Mouse (Mus musculus): ENCODE results near the gene Rptor. TPM values are rescaled to one million over a fixed set of nuclear protein-coding genes. Genes with fewer than 3 reads are reported as not detected.

Rptor gene
- polyA plus RNA-seq, 1 experiment from 2014 or later, result 11.3 TPM

DNA sequence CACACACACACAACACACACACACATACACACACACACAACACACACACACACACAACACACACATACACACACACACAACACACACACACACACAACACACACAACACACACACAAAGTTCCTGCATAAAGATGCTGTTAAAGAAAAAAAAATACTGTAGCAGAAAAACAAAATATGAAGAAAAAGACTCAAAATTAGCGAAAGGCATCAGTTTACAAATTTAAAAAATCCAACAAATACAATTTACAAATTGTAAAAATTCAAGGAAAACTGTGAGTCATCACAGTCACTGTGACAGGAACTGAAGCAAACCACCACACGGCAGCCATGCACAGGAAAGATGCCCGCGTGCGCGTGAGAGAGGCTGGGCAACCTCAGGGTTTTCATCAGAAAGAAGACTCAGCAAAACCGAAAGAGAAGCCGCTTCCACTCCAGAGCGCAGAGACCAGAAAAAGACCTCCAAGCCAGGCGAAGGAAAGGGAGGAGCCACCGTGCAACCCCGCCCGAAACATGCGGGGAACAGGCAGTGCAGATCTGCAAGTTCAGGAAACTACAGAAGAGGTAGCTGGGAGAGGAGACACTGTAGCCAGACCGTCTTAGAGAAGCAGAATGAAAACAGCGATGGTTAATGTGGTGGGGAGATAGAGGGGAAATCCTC is 325.4 kb downstream of the Rptor start:
- WGBS, result 73% methylated on average over 16 of the region's 16 CpGs

DNA sequence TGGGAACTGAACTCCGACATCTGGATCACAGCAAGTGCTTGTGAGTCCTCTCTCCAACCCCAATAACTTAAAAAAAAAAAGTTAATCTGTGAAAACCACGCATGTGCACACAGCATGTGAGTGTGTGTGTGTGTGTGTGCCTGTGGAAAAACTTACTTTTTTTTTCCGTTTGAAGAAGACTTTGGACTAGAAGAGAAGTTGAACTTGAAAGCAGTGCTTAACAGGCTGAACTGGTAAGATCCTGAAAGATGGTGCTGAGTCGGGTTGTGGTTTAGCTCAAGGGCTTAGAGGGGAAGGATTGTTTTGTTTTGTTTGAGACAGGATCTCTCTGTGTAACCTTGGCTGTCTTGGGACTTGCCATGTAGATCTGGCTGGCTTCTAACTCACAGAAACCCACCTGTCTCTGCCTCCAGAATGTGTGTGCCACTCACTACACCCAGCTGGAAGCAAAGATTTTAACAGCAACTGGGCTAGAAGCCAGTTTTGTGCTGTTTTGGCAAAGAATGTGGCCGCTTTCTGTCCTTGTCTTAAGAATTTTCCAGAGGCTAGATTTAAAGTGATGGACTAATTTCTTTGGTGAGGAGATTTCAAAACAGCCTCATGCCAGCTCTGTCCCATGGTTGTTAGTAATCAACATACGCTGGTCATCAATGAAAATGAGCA is 327.0 kb downstream of the Rptor start:
- 74% methylated on average over 6 of the region's 6 CpGs for WGBS

More for the DNA sequence above, 325.4 kb downstream of the Rptor start:
- no peak for ATAC-seq
- H3K9ac ChIP-seq (replicated peaks; ENCODE audit: low read depth, low read length), result no peak overlapping the region
- H3K4me1 ChIP-seq (replicated peaks; ENCODE audit: control insufficient read depth, insufficient read depth, low read length), result no peaks in the 10 kb centered on the region
- H3K36me3 ChIP-seq (ENCODE audit: control insufficient read depth, insufficient read depth), result no peaks in the 10 kb centered on the region
- no peak overlapping the region for H3K4me2 ChIP-seq (ENCODE audit: low read length)
- no peak overlapping the region for H3K27ac ChIP-seq (ENCODE audit: low read length)
- H3K9me3 ChIP-seq (ENCODE audit: control insufficient read depth, low read length), result 0 out of 2 replicates have a peak, but pooled peaks cover 2% of the 10 kb centered on the region
- no peaks in the 10 kb centered on the region for H3K27me3 ChIP-seq (replicated peaks; ENCODE audit: control insufficient read depth, insufficient read depth, low read length)
- no peak overlapping the region for H3K4me3 ChIP-seq (replicated peaks; ENCODE audit: low read length)

DNA sequence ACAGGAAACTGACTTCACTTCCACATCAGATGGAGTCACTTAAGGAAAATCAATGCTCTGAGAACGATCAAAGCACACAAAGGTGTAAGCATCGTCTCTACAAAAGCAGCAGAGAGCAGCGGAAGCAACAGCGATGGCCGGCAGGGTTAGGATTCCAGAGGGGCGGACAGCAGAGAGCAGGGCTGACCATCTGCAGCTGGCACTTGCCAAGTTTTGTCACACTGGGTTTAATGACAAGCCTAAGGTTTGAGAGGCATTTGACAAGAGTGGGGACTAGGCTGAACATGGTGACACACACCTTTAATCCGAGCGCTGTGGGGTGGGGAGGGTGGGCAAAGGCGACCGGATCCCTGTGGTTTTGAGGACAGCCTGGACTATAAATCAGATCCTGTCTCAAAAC is 329.1 kb downstream of the Rptor start:
- WGBS, result 84% methylated on average over 10 of the region's 10 CpGs

More for the DNA sequence above, 327.0 kb downstream of the Rptor start:
- Histone ChIP-seq H3K27ac (ENCODE audit: low read length) (no peak overlapping the region), H3K36me3 (ENCODE audit: control insufficient read depth, insufficient read depth) (no peaks in the 10 kb centered on the region), H3K4me1 (replicated peaks; ENCODE audit: control insufficient read depth, insufficient read depth, low read length) (peaks cover 5% of the 10 kb centered on the region; the same call in 1 of the 2 replicates), H3K27me3 (replicated peaks; ENCODE audit: control insufficient read depth, insufficient read depth, low read length) (no peaks in the 10 kb centered on the region), H3K9ac (replicated peaks; ENCODE audit: low read depth, low read length) (no peak overlapping the region), H3K4me3 (replicated peaks; ENCODE audit: low read length) (no peak overlapping the region), H3K4me2 (ENCODE audit: low read length) (no peak overlapping the region), H3K9me3 (ENCODE audit: control insufficient read depth, low read length) (0 out of 2 replicates have a peak, but pooled peaks cover 2% of the 10 kb centered on the region)
- no peak for ATAC-seq

DNA sequence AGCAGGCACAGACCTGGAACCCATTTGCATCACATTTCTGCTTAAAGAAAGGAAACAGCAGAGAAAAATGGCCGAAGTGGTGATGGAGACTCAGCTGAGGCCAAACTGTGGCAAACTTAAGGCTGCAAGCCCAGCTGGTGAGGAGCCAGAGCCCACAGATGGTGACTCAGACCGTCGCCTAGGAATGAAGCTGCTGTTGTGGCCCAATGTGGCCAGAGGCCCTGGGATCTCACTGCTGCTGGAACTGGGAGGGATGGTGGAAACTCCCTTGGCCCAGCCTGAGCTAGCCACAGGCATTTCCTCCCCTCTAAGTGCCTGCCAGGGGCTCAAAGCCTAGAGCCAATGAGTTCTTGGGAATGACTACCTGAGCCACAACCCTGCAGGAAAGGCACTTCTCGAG is 330.4 kb downstream of the Rptor start:
- Histone ChIP-seq H3K27ac (ENCODE audit: low read length) (no peak overlapping the region), H3K36me3 (ENCODE audit: control insufficient read depth, insufficient read depth) (no peaks in the 10 kb centered on the region), H3K4me1 (replicated peaks; ENCODE audit: control insufficient read depth, insufficient read depth, low read length) (peaks cover 34% of the 10 kb centered on the region), H3K9ac (replicated peaks; ENCODE audit: low read depth, low read length) (no peak overlapping the region), H3K4me2 (ENCODE audit: low read length) (no peak overlapping the region), H3K9me3 (ENCODE audit: control insufficient read depth, low read length) (0 out of 2 replicates have a peak, but pooled peaks cover 2% of the 10 kb centered on the region), H3K4me3 (replicated peaks; ENCODE audit: low read length) (no peak overlapping the region), H3K27me3 (replicated peaks; ENCODE audit: control insufficient read depth, insufficient read depth, low read length) (no peaks in the 10 kb centered on the region)
- no peak for ATAC-seq
- WGBS, result 63% methylated on average over 4 of the region's 4 CpGs

More for the DNA sequence above, 329.1 kb downstream of the Rptor start:
- Histone ChIP-seq H3K4me2 (ENCODE audit: low read length) (no peak overlapping the region), H3K9me3 (ENCODE audit: control insufficient read depth, low read length) (0 out of 2 replicates have a peak, but pooled peaks cover 2% of the 10 kb centered on the region), H3K9ac (replicated peaks; ENCODE audit: low read depth, low read length) (no peak overlapping the region), H3K27me3 (replicated peaks; ENCODE audit: control insufficient read depth, insufficient read depth, low read length) (no peaks in the 10 kb centered on the region), H3K36me3 (ENCODE audit: control insufficient read depth, insufficient read depth) (no peaks in the 10 kb centered on the region), H3K4me1 (replicated peaks; ENCODE audit: control insufficient read depth, insufficient read depth, low read length) (peaks cover 23% of the 10 kb centered on the region), H3K4me3 (replicated peaks; ENCODE audit: low read length) (no peak overlapping the region), H3K27ac (ENCODE audit: low read length) (no peak overlapping the region)
- no peak for ATAC-seq

DNA sequence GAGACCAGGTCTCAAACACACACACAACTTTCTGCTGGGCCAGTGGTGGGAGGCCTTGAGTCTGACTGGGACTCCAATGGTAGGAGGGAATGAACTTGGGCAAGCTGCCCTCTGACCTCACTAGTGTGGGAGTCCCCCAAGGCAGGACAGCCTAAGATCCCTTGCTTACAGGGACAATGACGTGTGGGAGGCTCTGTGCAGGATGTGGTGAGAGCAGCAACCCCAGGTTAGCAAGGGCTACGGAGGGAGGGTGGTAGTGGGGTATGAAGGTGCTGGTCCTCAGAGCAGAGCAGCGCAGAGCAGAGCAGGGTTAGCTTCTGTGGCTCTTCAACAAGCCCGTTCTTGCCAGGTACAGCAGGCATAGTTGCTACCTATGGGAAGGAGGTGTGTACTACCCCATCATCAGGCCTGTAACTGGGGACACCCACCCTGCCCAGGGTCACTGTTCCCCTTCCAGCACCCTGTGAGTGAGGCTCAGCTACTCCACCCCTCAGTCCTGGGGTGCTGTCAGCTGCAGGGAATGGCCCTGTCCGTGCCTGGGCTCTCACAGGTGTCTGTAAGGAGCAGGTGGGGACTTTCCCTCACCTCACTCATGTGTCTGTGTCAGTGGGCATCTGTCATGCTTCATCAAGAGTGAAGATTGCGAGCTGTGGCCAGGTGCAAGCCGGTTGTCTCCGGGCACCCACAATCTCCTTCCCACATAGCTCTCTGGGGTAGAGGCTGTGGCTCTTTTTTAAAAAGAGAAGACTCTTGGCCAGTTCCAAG is 331.3 kb downstream of the Rptor start:
- H3K9ac ChIP-seq (replicated peaks; ENCODE audit: low read depth, low read length), result no peak overlapping the region
- no peak for ATAC-seq
- no peak overlapping the region for H3K4me3 ChIP-seq (replicated peaks; ENCODE audit: low read length)
- peak overlapping the region; percentile 70 for H3K27ac ChIP-seq (ENCODE audit: low read length)
- H3K4me1 ChIP-seq (replicated peaks; ENCODE audit: control insufficient read depth, insufficient read depth, low read length), result peaks cover 43% of the 10 kb centered on the region
- H3K36me3 ChIP-seq (ENCODE audit: control insufficient read depth, insufficient read depth), result no peaks in the 10 kb centered on the region
- no peak overlapping the region for H3K4me2 ChIP-seq (ENCODE audit: low read length)
- H3K27me3 ChIP-seq (replicated peaks; ENCODE audit: control insufficient read depth, insufficient read depth, low read length), result no peaks in the 10 kb centered on the region
- WGBS, result 82% methylated on average over 8 of the region's 8 CpGs
- H3K9me3 ChIP-seq (ENCODE audit: control insufficient read depth, low read length), result 0 out of 2 replicates have a peak, but pooled peaks cover 2% of the 10 kb centered on the region

DNA sequence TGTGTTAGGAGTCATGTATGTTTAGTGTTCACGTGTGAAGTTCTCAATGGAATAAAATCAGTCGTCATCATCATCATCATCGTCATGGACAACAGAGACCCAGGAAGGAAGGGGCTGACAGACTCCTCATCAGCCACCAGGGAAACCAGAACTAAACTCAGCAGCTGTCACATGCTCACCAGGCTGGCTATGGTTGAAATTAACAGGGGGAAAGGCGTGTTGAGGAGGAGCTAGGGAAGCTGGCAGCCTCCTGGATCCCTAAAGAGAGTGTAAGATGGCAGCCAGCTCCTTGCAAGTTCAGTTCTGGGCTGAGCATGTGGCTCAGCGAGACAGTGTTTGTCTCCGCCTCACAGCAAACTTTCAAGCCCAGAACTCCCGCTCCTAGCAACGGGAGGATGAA is 332.1 kb downstream of the Rptor start:
- H3K9ac ChIP-seq (replicated peaks; ENCODE audit: low read depth, low read length), result no peak overlapping the region
- H3K4me3 ChIP-seq (replicated peaks; ENCODE audit: low read length), result no peak overlapping the region
- 67% methylated on average over 8 of the region's 8 CpGs for WGBS
- peaks cover 51% of the 10 kb centered on the region for H3K4me1 ChIP-seq (replicated peaks; ENCODE audit: control insufficient read depth, insufficient read depth, low read length)
- H3K27ac ChIP-seq (ENCODE audit: low read length), result peak overlapping the region; percentile 70
- H3K36me3 ChIP-seq (ENCODE audit: control insufficient read depth, insufficient read depth), result no peaks in the 10 kb centered on the region
- no peaks in the 10 kb centered on the region for H3K27me3 ChIP-seq (replicated peaks; ENCODE audit: control insufficient read depth, insufficient read depth, low read length)
- H3K4me2 ChIP-seq (ENCODE audit: low read length), result no peak overlapping the region
- peak; percentile 45 for ATAC-seq
- 0 out of 2 replicates have a peak, but pooled peaks cover 2% of the 10 kb centered on the region for H3K9me3 ChIP-seq (ENCODE audit: control insufficient read depth, low read length)

DNA sequence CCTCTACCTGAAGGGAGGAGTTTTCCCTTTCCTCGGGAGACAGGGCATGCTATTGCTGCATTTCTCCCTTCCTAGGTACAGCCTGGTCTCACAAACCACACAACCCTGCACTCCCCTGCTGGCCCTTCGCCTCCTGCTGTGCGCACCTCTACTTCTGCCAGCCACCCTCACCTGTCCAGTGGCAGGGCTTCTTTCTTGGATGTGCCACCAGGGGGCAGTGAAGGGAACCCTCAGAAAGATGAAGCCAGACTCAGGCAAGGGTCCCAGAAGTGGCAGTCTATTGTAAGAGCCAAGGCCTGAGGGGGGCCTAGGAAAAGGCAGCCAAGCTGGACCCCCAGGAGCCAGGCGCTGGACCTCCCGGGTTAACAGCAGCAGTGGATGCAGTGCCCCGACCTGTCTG is 332.8 kb downstream of the Rptor start:
- Histone ChIP-seq H3K9ac (replicated peaks; ENCODE audit: low read depth, low read length) (peak overlapping the region; percentile 17; the same call in 1 of the 2 replicates), H3K4me1 (replicated peaks; ENCODE audit: control insufficient read depth, insufficient read depth, low read length) (peaks cover 57% of the 10 kb centered on the region), H3K4me3 (replicated peaks; ENCODE audit: low read length) (no peak overlapping the region), H3K9me3 (ENCODE audit: control insufficient read depth, low read length) (0 out of 2 replicates have a peak, but pooled peaks cover 2% of the 10 kb centered on the region), H3K4me2 (ENCODE audit: low read length) (no peak overlapping the region), H3K27me3 (replicated peaks; ENCODE audit: control insufficient read depth, insufficient read depth, low read length) (no peaks in the 10 kb centered on the region), H3K27ac (ENCODE audit: low read length) (peak overlapping the region; percentile 85), H3K36me3 (ENCODE audit: control insufficient read depth, insufficient read depth) (no peaks in the 10 kb centered on the region)
- no peak for ATAC-seq
- 17% methylated on average over 6 of the region's 6 CpGs for WGBS

DNA sequence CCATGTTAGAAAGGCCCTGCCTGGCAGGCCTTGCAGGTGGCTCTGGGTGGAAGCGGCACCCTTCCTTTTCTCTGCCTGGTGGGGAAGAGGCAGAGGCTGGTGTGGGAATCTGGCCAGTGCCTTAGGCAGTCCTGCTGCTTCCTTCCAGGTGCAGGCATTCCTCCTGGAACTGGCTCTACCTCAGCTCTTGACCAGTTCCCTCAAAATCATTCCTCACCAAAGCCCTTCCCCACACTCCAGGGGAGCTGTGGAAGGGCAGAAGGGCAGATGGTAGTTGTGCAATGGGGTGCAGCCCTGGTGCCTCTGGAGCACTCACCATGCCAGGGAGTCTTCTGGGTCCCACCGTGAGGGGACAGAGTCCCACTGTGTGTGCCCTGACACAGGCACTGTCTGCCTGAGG is 333.8 kb downstream of the Rptor start:
- Histone ChIP-seq H3K27ac (ENCODE audit: low read length) (peak overlapping the region; percentile 85), H3K36me3 (ENCODE audit: control insufficient read depth, insufficient read depth) (no peaks in the 10 kb centered on the region), H3K4me2 (ENCODE audit: low read length) (peak overlapping the region; percentile 16), H3K9me3 (ENCODE audit: control insufficient read depth, low read length) (no peaks in the 10 kb centered on the region), H3K4me3 (replicated peaks; ENCODE audit: low read length) (no peak overlapping the region), H3K9ac (replicated peaks; ENCODE audit: low read depth, low read length) (no peak overlapping the region), H3K27me3 (replicated peaks; ENCODE audit: control insufficient read depth, insufficient read depth, low read length) (no peaks in the 10 kb centered on the region), H3K4me1 (replicated peaks; ENCODE audit: control insufficient read depth, insufficient read depth, low read length) (peaks cover 67% of the 10 kb centered on the region)
- no peak for ATAC-seq
- 67% methylated on average over 2 of the region's 2 CpGs for WGBS

DNA sequence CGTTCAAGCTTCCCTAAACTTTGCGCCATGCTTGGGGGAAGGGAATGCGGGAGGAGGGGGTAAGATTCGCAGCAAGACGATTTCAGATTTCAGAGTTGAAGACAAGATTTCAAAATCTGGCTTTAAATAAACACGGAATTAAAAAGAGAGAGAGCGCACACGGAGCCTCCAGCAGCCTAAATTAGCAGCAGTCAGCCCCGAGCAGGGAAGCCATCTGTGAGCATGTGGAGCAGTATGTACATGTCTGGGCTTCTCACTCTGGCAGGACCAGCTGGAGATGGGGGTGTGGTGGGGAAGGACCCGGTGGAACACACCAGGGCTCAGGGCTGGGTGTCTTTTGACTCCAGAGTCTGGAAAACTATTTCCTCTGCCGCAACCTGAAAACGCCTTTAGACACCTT is 334.5 kb downstream of the Rptor start:
- no peaks in the 10 kb centered on the region for H3K9me3 ChIP-seq (ENCODE audit: control insufficient read depth, low read length)
- peaks cover 74% of the 10 kb centered on the region for H3K4me1 ChIP-seq (replicated peaks; ENCODE audit: control insufficient read depth, insufficient read depth, low read length)
- ATAC-seq, result peak; percentile 60
- peak overlapping the region; percentile 21 for H3K4me2 ChIP-seq (ENCODE audit: low read length)
- H3K9ac ChIP-seq (replicated peaks; ENCODE audit: low read depth, low read length), result no peak overlapping the region
- no peaks in the 10 kb centered on the region for H3K27me3 ChIP-seq (replicated peaks; ENCODE audit: control insufficient read depth, insufficient read depth, low read length)
- H3K4me3 ChIP-seq (replicated peaks; ENCODE audit: low read length), result no peak overlapping the region
- 47% methylated on average over 12 of the region's 12 CpGs for WGBS
- H3K36me3 ChIP-seq (ENCODE audit: control insufficient read depth, insufficient read depth), result no peaks in the 10 kb centered on the region
- peak overlapping the region; percentile 85 for H3K27ac ChIP-seq (ENCODE audit: low read length)
